1 mouse cellular context compared by ENCODE assay signal in genomic region chr12:73964291-73965281, GRCm38 (mm10).
TF ChIP-seq lines count a peak whose summit lies in the region.

TSS of gene Snapc1 (plus strand) at chr12:73964481.

TF ChIP-seq in CH12.LX, 34 proteins besides CTCF, POLR2A, EP300 and RAD21 (continued from another document):
- no peak for TF ChIP-seq KAT2A (IDR thresholded peaks at IDR 0.05; ENCODE audit: insufficient replicate concordance, low read length)
- TF ChIP-seq JUN (IDR thresholded peaks at IDR 0.05; ENCODE audit: insufficient read depth, low read depth, low read length), result no peak
- no peak for TF ChIP-seq MYC (IDR thresholded peaks at IDR 0.05; ENCODE audit: low read depth, low read length)
- TF ChIP-seq GABPA (IDR thresholded peaks at IDR 0.05; ENCODE audit: insufficient replicate concordance, low read depth, low read length), result peak; percentile 5; the same call in 1 of the 2 replicates
- TF ChIP-seq BHLHE40 (IDR thresholded peaks at IDR 0.05; ENCODE audit: low read depth, low read length), result no peak
- no peak; the same call in 1 of the 2 replicates for TF ChIP-seq POLR2AphosphoS2 (IDR thresholded peaks at IDR 0.05; ENCODE audit: low read depth, low read length)
- peak; percentile 87 for TF ChIP-seq NRF1 (IDR thresholded peaks at IDR 0.05; ENCODE audit: low read depth, low read length)
- no peak for TF ChIP-seq MAFK (IDR thresholded peaks at IDR 0.05; ENCODE audit: insufficient replicate concordance, low read length)
- TF ChIP-seq MAX (IDR thresholded peaks at IDR 0.05; ENCODE audit: low read length), result no peak
- no peak for TF ChIP-seq JUND (conservative IDR thresholded peaks at IDR 0.05; ENCODE audit: low read depth, low read length)
- peak; percentile 57 for TF ChIP-seq TCF12 (IDR thresholded peaks at IDR 0.05; ENCODE audit: low read depth, low read length)
TF ChIP-seq in CH12.LX: peak in this region for 12.
